7 mouse cellular contexts compared by ENCODE assay signal in the genomic region with DNA sequence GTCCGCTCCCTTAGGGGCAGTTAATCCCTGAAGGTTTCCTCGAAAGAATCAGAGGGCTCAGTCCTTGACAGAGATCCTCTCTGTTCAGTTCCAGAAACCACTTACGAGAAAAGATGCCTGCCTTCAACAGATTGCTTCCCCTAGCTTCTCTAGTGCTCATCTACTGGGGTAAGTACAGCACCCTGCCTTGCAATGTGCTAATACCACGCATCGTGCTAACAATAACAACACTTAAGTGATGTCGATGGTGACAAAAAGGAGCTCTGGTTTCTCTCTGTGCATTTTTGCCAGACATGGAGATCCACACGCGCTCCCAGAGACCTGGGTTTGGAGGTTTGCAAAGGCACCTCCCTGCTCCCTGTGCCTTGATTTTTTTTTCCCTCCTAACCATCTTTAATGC. TPM values are rescaled to one million over a fixed set of nuclear protein-coding genes. Genes with fewer than 3 reads are reported as not detected.
DNase-seq lines count a peak whose midpoint lies in the region; ATAC-seq lines count a peak whose summit lies in the region.

No protein-coding gene starts in this region.

- ATAC-seq in limb, embryonic 12.5 days (ENCODE audit: insufficient number of reproducible peaks, insufficient read depth, low FRiP score, low TSS enrichment, low read depth) = peak; percentile 43; the same call in 1 of the 2 replicates
- no peak for ATAC-seq in embryonic facial prominence, embryonic 13.5 days (ENCODE audit: insufficient number of reproducible peaks, insufficient read depth, low FRiP score, low TSS enrichment, low read depth)
- ATAC-seq in hindbrain, embryonic 16.5 days = no peak
- ATAC-seq in neural tube, embryonic 14.5 days (ENCODE audit: low read depth) = no peak

- H3K27me3 ChIP-seq in limb, embryonic 12.5 days = peaks cover 39% of the 10 kb centered on the region
- H3K27me3 ChIP-seq in limb, embryonic 10.5 days (ENCODE audit: low read depth, poor library complexity, severe bottlenecking) = peaks cover 29% of the 10 kb centered on the region
- peaks cover 33% of the 10 kb centered on the region for H3K27me3 ChIP-seq in embryonic facial prominence, embryonic 13.5 days
- H3K27me3 ChIP-seq in hindbrain, embryonic 16.5 days (replicated peaks; ENCODE audit: control insufficient read depth, insufficient read depth, low read length) = no peaks in the 10 kb centered on the region
- no peaks in the 10 kb centered on the region; the same call in 1 of the 2 replicates for H3K27me3 ChIP-seq in neural tube, embryonic 14.5 days (ENCODE audit: control insufficient read depth, insufficient read depth, low read length)

- peaks cover 15% of the 10 kb centered on the region for H3K4me1 ChIP-seq in limb, embryonic 12.5 days (replicated peaks)
- peaks cover 14% of the 10 kb centered on the region for H3K4me1 ChIP-seq in limb, embryonic 10.5 days
- peaks cover 22% of the 10 kb centered on the region for H3K4me1 ChIP-seq in embryonic facial prominence, embryonic 13.5 days
- peaks cover 31% of the 10 kb centered on the region for H3K4me1 ChIP-seq in hindbrain, embryonic 16.5 days (ENCODE audit: control insufficient read depth, insufficient read depth, low read depth, low read length)
- H3K4me1 ChIP-seq in neural tube, embryonic 14.5 days (ENCODE audit: control insufficient read depth, insufficient read depth, low read length) = peaks cover 29% of the 10 kb centered on the region; the same call in 1 of the 2 replicates

- no peak overlapping the region for H3K27ac ChIP-seq in limb, embryonic 12.5 days
- H3K27ac ChIP-seq in limb, embryonic 10.5 days = no peak overlapping the region
- H3K27ac ChIP-seq in embryonic facial prominence, embryonic 13.5 days = no peak overlapping the region
- peak overlapping the region; percentile 82 for H3K27ac ChIP-seq in hindbrain, embryonic 16.5 days (ENCODE audit: low read depth, low read length)
- H3K27ac ChIP-seq in neural tube, embryonic 14.5 days (ENCODE audit: low read depth, low read length) = peak overlapping the region; percentile 84

- no peak overlapping the region for H3K4me2 ChIP-seq in limb, embryonic 12.5 days
- peak overlapping the region; percentile 63 for H3K4me2 ChIP-seq in embryonic facial prominence, embryonic 13.5 days
- H3K4me2 ChIP-seq in hindbrain, embryonic 16.5 days (ENCODE audit: low read length) = peak overlapping the region; percentile 74
- H3K4me2 ChIP-seq in neural tube, embryonic 14.5 days (ENCODE audit: low read depth, low read length) = peak overlapping the region; percentile 69

- DNase-seq in limb, embryonic 10.5 days (ENCODE audit: low spot score) = no peak
- DNase-seq in testis, postnatal 14 days (ENCODE audit: low spot score) = no peak
- DNase-seq in ovary, postnatal 10 days (ENCODE audit: low spot score) = no peak

- 23% methylated on average over 8 of the region's 8 CpGs for WGBS in limb, embryonic 12.5 days
- 28% methylated on average over 8 of the region's 8 CpGs for WGBS in limb, embryonic 10.5 days
- WGBS in embryonic facial prominence, embryonic 13.5 days = 25% methylated on average over 8 of the region's 8 CpGs
- 14% methylated on average over 8 of the region's 8 CpGs for WGBS in hindbrain, embryonic 16.5 days
- WGBS in neural tube, embryonic 14.5 days = 20% methylated on average over 8 of the region's 8 CpGs

- no peaks in the 10 kb centered on the region for H3K9me3 ChIP-seq in limb, embryonic 12.5 days
- H3K9me3 ChIP-seq in limb, embryonic 10.5 days (replicated peaks) = no peaks in the 10 kb centered on the region
- no peaks in the 10 kb centered on the region for H3K9me3 ChIP-seq in embryonic facial prominence, embryonic 13.5 days
- H3K9me3 ChIP-seq in hindbrain, embryonic 16.5 days (ENCODE audit: control insufficient read depth, low read length) = no peaks in the 10 kb centered on the region
- H3K9me3 ChIP-seq in neural tube, embryonic 14.5 days (ENCODE audit: control insufficient read depth, low read length) = no peaks in the 10 kb centered on the region

- no peak overlapping the region for H3K4me3 ChIP-seq in limb, embryonic 12.5 days (replicated peaks)
- H3K4me3 ChIP-seq in limb, embryonic 10.5 days = no peak overlapping the region
- peak overlapping the region; percentile 37 for H3K4me3 ChIP-seq in embryonic facial prominence, embryonic 13.5 days
- H3K4me3 ChIP-seq in hindbrain, embryonic 16.5 days (ENCODE audit: low read length) = peak overlapping the region; percentile 69
- H3K4me3 ChIP-seq in neural tube, embryonic 14.5 days (ENCODE audit: low read depth, low read length) = peak overlapping the region; percentile 60

- no peak overlapping the region for H3K9ac ChIP-seq in limb, embryonic 12.5 days (replicated peaks)
- no peak overlapping the region for H3K9ac ChIP-seq in embryonic facial prominence, embryonic 13.5 days
- peak overlapping the region; percentile 70 for H3K9ac ChIP-seq in hindbrain, embryonic 16.5 days (ENCODE audit: low read depth, low read length)
- peak overlapping the region; percentile 66 for H3K9ac ChIP-seq in neural tube, embryonic 14.5 days (replicated peaks; ENCODE audit: low read depth, low read length)

- H3K36me3 ChIP-seq in limb, embryonic 12.5 days = no peaks in the 10 kb centered on the region
- no peaks in the 10 kb centered on the region for H3K36me3 ChIP-seq in limb, embryonic 10.5 days
- no peaks in the 10 kb centered on the region for H3K36me3 ChIP-seq in embryonic facial prominence, embryonic 13.5 days
- no peaks in the 10 kb centered on the region for H3K36me3 ChIP-seq in hindbrain, embryonic 16.5 days (ENCODE audit: control insufficient read depth, insufficient read depth, low read length)
- no peaks in the 10 kb centered on the region for H3K36me3 ChIP-seq in neural tube, embryonic 14.5 days (ENCODE audit: control insufficient read depth, insufficient read depth, low read length)

RNA-seq across cellular contexts. Expression of a gene that starts 0.9 kb away (rescaled TPM):
- 0.65 and 1.5 TPM in 2 replicates for polyA plus RNA-seq in limb, embryonic 12.5 days (2016; fragmentation: Nextera tagmentation; extraction: Ambion mirVana)
- polyA plus RNA-seq in limb, embryonic 10.5 days (2016; fragmentation: Nextera tagmentation; extraction: Ambion mirVana) = 0.08 and 0.15 TPM in 2 replicates
- 2.8 and 3.0 TPM in 2 replicates for polyA plus RNA-seq in embryonic facial prominence, embryonic 13.5 days (2015; fragmentation: Nextera tagmentation; extraction: Ambion mirVana)
- polyA plus RNA-seq in hindbrain, embryonic 16.5 days (2015; fragmentation: Nextera tagmentation; extraction: Ambion mirVana) = 151 and 167 TPM in 2 replicates
- 186 and 193 TPM in 2 replicates for polyA plus RNA-seq in neural tube, embryonic 14.5 days (2014; fragmentation: Nextera tagmentation; extraction: Ambion mirVana)

Comparison
In these comparisons a context has a peak if more than half of its experiments do, and no peak if none do; other contexts are left out.
1. H3K27ac ChIP-seq: peak in hindbrain, embryonic 16.5 days (single experiment) and neural tube, embryonic 14.5 days (single experiment); none in limb, embryonic 12.5 days (single experiment), limb, embryonic 10.5 days (single experiment) and embryonic facial prominence, embryonic 13.5 days (single experiment).
2. H3K4me3 ChIP-seq: peak in embryonic facial prominence, embryonic 13.5 days (single experiment), hindbrain, embryonic 16.5 days (single experiment) and neural tube, embryonic 14.5 days (single experiment); none in limb, embryonic 12.5 days (single experiment) and limb, embryonic 10.5 days (single experiment).
3. H3K9ac ChIP-seq: peak in hindbrain, embryonic 16.5 days (single experiment) and neural tube, embryonic 14.5 days (single experiment); none in limb, embryonic 12.5 days (single experiment) and embryonic facial prominence, embryonic 13.5 days (single experiment).
4. RNA of a gene that starts 0.9 kb away (polyA plus RNA-seq): 186 to 193 TPM in neural tube, embryonic 14.5 days and 151 to 167 TPM in hindbrain, embryonic 16.5 days; 2.8 to 3.0 TPM in embryonic facial prominence, embryonic 13.5 days, 0.65 to 1.5 TPM in limb, embryonic 12.5 days and 0.08 to 0.15 TPM in limb, embryonic 10.5 days; every median in the first group is over 10 times any median in the second.